Mouse (Mus musculus): Measurements from ENCODE around the gene Olfr137. TPM values are rescaled to one million over a fixed set of nuclear protein-coding genes. Genes with fewer than 3 reads are reported as not detected.

Olfr137 gene
- not detected for polyA plus RNA-seq (2014; fragmentation: Illumina TruSeq; extraction: RNeasy Lipid Tissue Mini Kit (QIAGEN cat#74804); ENCODE audit: low read depth, low replicate concordance)

DNA sequence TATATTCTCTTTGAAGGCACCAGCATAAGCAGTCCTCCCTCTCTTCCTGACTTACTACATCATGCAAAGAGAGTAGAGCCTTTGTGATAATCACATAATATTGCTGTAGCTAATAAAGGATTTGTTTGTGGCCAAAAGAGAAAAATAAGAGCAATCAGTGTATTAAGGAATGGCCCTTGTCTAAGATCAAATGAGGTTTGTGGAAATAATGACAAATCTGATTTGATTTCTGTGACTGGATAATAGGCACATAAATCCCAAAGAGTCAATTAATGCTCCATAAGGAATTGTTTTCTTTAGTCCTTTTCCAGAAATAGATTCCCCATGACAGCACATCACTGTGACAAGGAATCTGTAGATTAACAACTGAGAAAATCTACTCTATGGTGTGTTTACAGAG is at the start of gene Olfr137:
Olfr137 (minus strand) TSS at position 101 of the 400 bp plus-strand sequence.

DNA sequence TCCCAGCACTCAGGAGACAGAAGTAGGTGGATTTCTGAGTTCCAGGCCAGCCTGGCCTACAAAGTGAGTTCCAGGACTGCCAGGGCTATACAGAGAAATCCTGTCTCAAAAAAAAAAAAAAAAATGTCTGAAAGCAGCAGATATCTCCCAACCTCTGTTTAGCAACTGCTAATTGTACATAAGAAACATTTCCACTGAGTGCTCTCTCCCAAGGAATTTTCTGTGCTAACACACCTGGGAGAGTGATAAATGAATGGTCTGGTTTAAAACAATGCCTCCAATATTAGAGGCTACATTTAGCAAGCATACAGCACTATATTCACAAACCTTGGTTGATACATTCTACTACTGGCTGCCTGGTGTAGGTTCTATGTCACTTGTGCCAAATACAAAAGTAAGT is 22.2 kb upstream of the Olfr137 start, which contains the start of gene Olfr136:
Olfr136 (plus strand) TSS at position 301 of the 400 bp plus-strand sequence.

DNA sequence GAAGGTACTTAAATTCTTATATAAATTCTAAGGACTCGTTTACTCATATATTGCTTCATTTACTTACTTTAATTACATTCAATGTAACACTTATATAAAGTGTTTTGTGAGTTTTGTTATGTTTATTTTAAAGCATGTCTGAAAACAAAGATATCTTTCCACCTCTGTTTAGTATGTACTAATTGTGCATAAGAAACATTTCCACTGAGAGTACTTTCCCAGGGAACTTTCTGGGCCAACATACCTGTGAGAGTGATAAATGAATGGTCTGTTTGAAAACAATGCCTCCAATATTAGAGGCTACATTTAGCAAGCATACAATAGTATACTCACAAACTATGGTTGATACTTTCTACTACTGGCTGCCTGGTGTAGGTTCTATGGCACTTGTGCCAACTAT is 46.6 kb downstream of the Olfr137 start, which contains the start of gene Olfr138:
Olfr138 (plus strand) TSS at position 301 of the 400 bp plus-strand sequence.

Other genes starting within 250 kb of the Olfr137 start
- not detected for gene Olfr129, start 247.5 kb downstream of the Olfr137 start, polyA plus RNA-seq (2014; fragmentation: Illumina TruSeq; extraction: RNeasy Lipid Tissue Mini Kit (QIAGEN cat#74804); ENCODE audit: low read depth, low replicate concordance)
- not detected for gene Olfr130, start 243.6 kb downstream of the Olfr137 start, polyA plus RNA-seq (2014; fragmentation: Illumina TruSeq; extraction: RNeasy Lipid Tissue Mini Kit (QIAGEN cat#74804); ENCODE audit: low read depth, low replicate concordance)
- not detected for gene Olfr131, start 218.9 kb downstream of the Olfr137 start, polyA plus RNA-seq (2014; fragmentation: Illumina TruSeq; extraction: RNeasy Lipid Tissue Mini Kit (QIAGEN cat#74804); ENCODE audit: low read depth, low replicate concordance)
- gene Olfr132, start 173.0 kb downstream of the Olfr137 start, polyA plus RNA-seq (2014; fragmentation: Illumina TruSeq; extraction: RNeasy Lipid Tissue Mini Kit (QIAGEN cat#74804); ENCODE audit: low read depth, low replicate concordance), result not detected
- gene Olfr133, start 162.3 kb downstream of the Olfr137 start, polyA plus RNA-seq (2014; fragmentation: Illumina TruSeq; extraction: RNeasy Lipid Tissue Mini Kit (QIAGEN cat#74804); ENCODE audit: low read depth, low replicate concordance), result not detected
- gene Olfr134, start 136.2 kb downstream of the Olfr137 start, polyA plus RNA-seq (2014; fragmentation: Illumina TruSeq; extraction: RNeasy Lipid Tissue Mini Kit (QIAGEN cat#74804); ENCODE audit: low read depth, low replicate concordance), result not detected
- not detected for gene Olfr135, start 103.2 kb downstream of the Olfr137 start, polyA plus RNA-seq (2014; fragmentation: Illumina TruSeq; extraction: RNeasy Lipid Tissue Mini Kit (QIAGEN cat#74804); ENCODE audit: low read depth, low replicate concordance)
- not detected for gene Olfr138, start 46.5 kb downstream of the Olfr137 start, polyA plus RNA-seq (2014; fragmentation: Illumina TruSeq; extraction: RNeasy Lipid Tissue Mini Kit (QIAGEN cat#74804); ENCODE audit: low read depth, low replicate concordance)
- gene Olfr136, start 22.3 kb upstream of the Olfr137 start, polyA plus RNA-seq (2014; fragmentation: Illumina TruSeq; extraction: RNeasy Lipid Tissue Mini Kit (QIAGEN cat#74804); ENCODE audit: low read depth, low replicate concordance), result not detected
- gene Esp36, start 112.6 kb upstream of the Olfr137 start, polyA plus RNA-seq (2014; fragmentation: Illumina TruSeq; extraction: RNeasy Lipid Tissue Mini Kit (QIAGEN cat#74804); ENCODE audit: low read depth, low replicate concordance), result not detected
- gene Esp34, start 246.6 kb upstream of the Olfr137 start, polyA plus RNA-seq (2014; fragmentation: Illumina TruSeq; extraction: RNeasy Lipid Tissue Mini Kit (QIAGEN cat#74804); ENCODE audit: low read depth, low replicate concordance), result not detected

Measured in adrenal gland, adult 10 weeks (tissue).